Mouse (Mus musculus) brain, embryonic 14.5 days (tissue): ENCODE results near the gene Tent5a.

Experiments
- CTCF ChIP-seq: fragments of 200-500 bp; IDR thresholded peaks from 2 replicates; pipeline ENCODE4 v1.5.1; 2012; ENCODE audit warnings: inconsistent platforms, mild to moderate bottlenecking, moderate library complexity, borderline replicate concordance; ENCODE audit not compliant: insufficient read depth, insufficient read length; ENCODE audit errors: extremely low read depth
- POLR2A ChIP-seq: fragments of 200-500 bp; IDR thresholded peaks from 2 replicates; pipeline ENCODE4 v1.6.1; 2012; ENCODE audit warnings: mild to moderate bottlenecking, inconsistent platforms, borderline replicate concordance; ENCODE audit not compliant: poor library complexity, insufficient read depth, insufficient read length, severe bottlenecking; ENCODE audit errors: extremely low read depth

GRCm38 (mm10) chr9:85369512-85369911, 42.4 kb upstream of the Tent5a start:
- TF ChIP-seq POLR2A (no peak), CTCF (no peak)
